Mouse (Mus musculus) testis, adult 2 months (tissue): Measurements from ENCODE around the gene Ucp1.

Experiments used
- CTCF ChIP-seq: fragments of 200-500 bp; IDR thresholded peaks from 2 replicates; pipeline ENCODE4 v1.5.1; 2012; ENCODE audit warnings: low read depth, mild to moderate bottlenecking, inconsistent platforms, low read length, moderate library complexity; ENCODE audit not compliant: control insufficient read depth, insufficient read depth, insufficient replicate concordance
- POLR2A ChIP-seq: fragments of 200-500 bp; IDR thresholded peaks from 2 replicates; pipeline ENCODE4 v1.6.1; 2012; ENCODE audit warnings: low read depth, mild to moderate bottlenecking, inconsistent platforms, low read length, moderate library complexity; ENCODE audit not compliant: control insufficient read depth

DNA sequence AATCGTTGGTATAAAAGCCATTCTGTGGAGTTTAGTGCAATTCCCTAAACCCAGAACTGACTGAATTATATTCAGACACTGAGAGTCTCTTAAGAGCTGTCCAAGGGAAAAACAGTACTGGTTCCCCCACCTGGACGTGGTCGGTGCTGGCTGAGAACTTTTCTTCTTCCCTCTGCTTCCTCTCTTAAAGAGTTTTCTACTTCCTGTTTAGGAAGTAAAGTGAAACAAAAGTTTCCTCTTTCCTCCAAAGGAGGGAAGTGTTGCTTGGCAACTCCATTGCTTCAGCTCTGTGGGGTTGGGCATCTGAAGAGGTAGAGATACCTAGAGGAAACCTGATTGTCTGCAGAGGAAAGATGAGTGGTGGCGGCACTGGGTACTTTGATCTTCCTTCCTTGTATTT, 7.2 kb downstream of the Ucp1 start:
- TF ChIP-seq POLR2A = no peak
- TF ChIP-seq CTCF = no peak
